ENCODE assay signal across 11 mouse cellular contexts in the genomic region with DNA sequence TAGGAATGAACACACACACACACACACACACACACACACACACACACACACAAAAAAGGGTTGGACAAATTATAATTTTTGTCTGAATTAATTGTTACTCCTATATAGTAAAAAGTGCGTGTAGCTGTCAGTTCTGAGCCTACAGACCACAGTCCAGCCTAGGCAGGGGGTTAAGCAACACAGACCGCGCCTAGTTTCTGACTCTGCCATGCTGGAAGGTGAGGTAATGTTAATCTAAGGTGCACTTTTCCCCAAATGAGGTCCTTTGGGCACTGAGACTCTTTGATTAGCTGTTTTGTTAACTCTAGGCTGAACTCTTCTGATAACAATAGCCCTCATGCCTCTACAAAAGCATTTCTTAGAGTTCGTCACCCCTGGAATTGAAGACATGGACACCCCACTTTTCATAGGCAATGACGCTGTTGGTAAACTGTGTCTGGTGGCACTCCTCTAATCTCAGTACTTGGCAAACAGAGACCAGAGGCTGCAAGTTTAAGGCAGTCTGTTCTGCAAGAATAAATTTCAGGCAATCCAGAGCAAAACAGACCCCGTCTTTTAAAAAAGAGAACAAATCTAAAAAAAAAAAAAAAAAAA. TPM values are rescaled to one million over a fixed set of nuclear protein-coding genes. Genes with fewer than 3 reads are reported as not detected.
DNase-seq lines count a peak whose midpoint lies in the region; ATAC-seq and TF ChIP-seq lines count a peak whose summit lies in the region.
"Had no signal": no experiment of that assay in that cellular context is flagged by ENCODE, and none has a peak within 500 bp of the region (broad histone marks: within the 10 kb centered on the region; RNA-seq: fewer than 3 reads in every experiment).

No protein-coding gene starts in this region.

- no peak for DNase-seq in embryonic facial prominence, embryonic 10.5 days (ENCODE audit: low spot score)
- no peak for DNase-seq in limb, embryonic 10.5 days (ENCODE audit: low spot score)
- no peak for DNase-seq in adrenal gland, postnatal 14 days
- DNase-seq: cerebellum, adult 9-10 months had no signal

- no peak overlapping the region for H3K9ac ChIP-seq in embryonic facial prominence, embryonic 12.5 days
- no peak overlapping the region for H3K9ac ChIP-seq in limb, embryonic 12.5 days (replicated peaks)
- H3K9ac ChIP-seq in intestine, embryonic 15.5 days, result no peak overlapping the region
- H3K9ac ChIP-seq: hindbrain, embryonic 15.5 days; neural tube, embryonic 13.5 days had no signal

- H3K36me3 ChIP-seq in embryonic facial prominence, embryonic 12.5 days, result peaks cover 6% of the 10 kb centered on the region
- peaks cover 14% of the 10 kb centered on the region for H3K36me3 ChIP-seq in embryonic facial prominence, embryonic 10.5 days (replicated peaks)
- H3K36me3 ChIP-seq in limb, embryonic 12.5 days, result peaks cover 14% of the 10 kb centered on the region; the same call in 1 of the 2 replicates
- H3K36me3 ChIP-seq in limb, embryonic 10.5 days, result peaks cover 18% of the 10 kb centered on the region; the same call in 1 of the 2 replicates
- H3K36me3 ChIP-seq in intestine, embryonic 15.5 days, result no peaks in the 10 kb centered on the region
- peaks cover 14% of the 10 kb centered on the region for H3K36me3 ChIP-seq in myocyte (ENCODE audit: control insufficient read depth, insufficient read depth)
- H3K36me3 ChIP-seq: hindbrain, embryonic 15.5 days had no signal

- H3K9me3 ChIP-seq in embryonic facial prominence, embryonic 12.5 days, result no peaks in the 10 kb centered on the region
- no peaks in the 10 kb centered on the region for H3K9me3 ChIP-seq in embryonic facial prominence, embryonic 10.5 days
- no peaks in the 10 kb centered on the region for H3K9me3 ChIP-seq in limb, embryonic 12.5 days
- no peaks in the 10 kb centered on the region for H3K9me3 ChIP-seq in limb, embryonic 10.5 days (replicated peaks)
- H3K9me3 ChIP-seq in intestine, embryonic 15.5 days, result no peaks in the 10 kb centered on the region
- H3K9me3 ChIP-seq: hindbrain, embryonic 15.5 days; neural tube, embryonic 13.5 days had no signal

- H3K4me2 ChIP-seq in embryonic facial prominence, embryonic 12.5 days (replicated peaks), result no peak overlapping the region
- no peak overlapping the region for H3K4me2 ChIP-seq in limb, embryonic 12.5 days
- H3K4me2 ChIP-seq in intestine, embryonic 15.5 days (replicated peaks), result no peak overlapping the region
- H3K4me2 ChIP-seq in myocyte (ENCODE audit: low read depth), result peak overlapping the region; percentile 53
- H3K4me2 ChIP-seq: hindbrain, embryonic 15.5 days; neural tube, embryonic 13.5 days had no signal

- TF ChIP-seq POLR2A in myocyte (IDR thresholded peaks at IDR 0.05; ENCODE audit: insufficient read length, low read depth), result no peak

- peaks cover 8% of the 10 kb centered on the region; the same call in 1 of the 2 replicates for H3K4me1 ChIP-seq in embryonic facial prominence, embryonic 12.5 days
- H3K4me1 ChIP-seq in embryonic facial prominence, embryonic 10.5 days, result peaks cover 6% of the 10 kb centered on the region; the same call in 1 of the 2 replicates
- H3K4me1 ChIP-seq in limb, embryonic 12.5 days (replicated peaks), result peaks cover 7% of the 10 kb centered on the region; the same call in 1 of the 2 replicates
- 0 out of 2 replicates have a peak, but pooled peaks cover 4% of the 10 kb centered on the region for H3K4me1 ChIP-seq in limb, embryonic 10.5 days
- H3K4me1 ChIP-seq in intestine, embryonic 15.5 days (replicated peaks), result peaks cover 12% of the 10 kb centered on the region
- H3K4me1 ChIP-seq: hindbrain, embryonic 15.5 days had no signal

- no peak for ATAC-seq in embryonic facial prominence, embryonic 12.5 days (ENCODE audit: insufficient number of reproducible peaks, insufficient read depth, low FRiP score, low TSS enrichment)
- no peak for ATAC-seq in limb, embryonic 12.5 days (ENCODE audit: insufficient number of reproducible peaks, insufficient read depth, low FRiP score, low TSS enrichment, low read depth)
- ATAC-seq in intestine, embryonic 15.5 days, result no peak
- ATAC-seq in megakaryocyte-erythroid progenitor cell, adult 5-6 weeks (replicated peaks; ENCODE audit: low FRiP score, low TSS enrichment, poor library complexity, severe bottlenecking), result no peak

- no peak overlapping the region for H3K4me3 ChIP-seq in embryonic facial prominence, embryonic 12.5 days
- no peak overlapping the region for H3K4me3 ChIP-seq in embryonic facial prominence, embryonic 10.5 days
- H3K4me3 ChIP-seq in limb, embryonic 12.5 days (replicated peaks), result no peak overlapping the region
- no peak overlapping the region for H3K4me3 ChIP-seq in limb, embryonic 10.5 days
- no peak overlapping the region for H3K4me3 ChIP-seq in intestine, embryonic 15.5 days (replicated peaks)
- no peak overlapping the region for H3K4me3 ChIP-seq in myocyte
- H3K4me3 ChIP-seq: hindbrain, embryonic 15.5 days; neural tube, embryonic 13.5 days had no signal

- 78% methylated on average over 6 of the region's 6 CpGs for WGBS in embryonic facial prominence, embryonic 12.5 days
- WGBS in embryonic facial prominence, embryonic 10.5 days, result 89% methylated on average over 6 of the region's 6 CpGs
- 79% methylated on average over 6 of the region's 6 CpGs for WGBS in limb, embryonic 12.5 days
- WGBS in limb, embryonic 10.5 days, result 92% methylated on average over 6 of the region's 6 CpGs
- 72% methylated on average over 6 of the region's 6 CpGs for WGBS in intestine, embryonic 15.5 days

- no peaks in the 10 kb centered on the region for H3K27me3 ChIP-seq in embryonic facial prominence, embryonic 12.5 days
- H3K27me3 ChIP-seq in embryonic facial prominence, embryonic 10.5 days (replicated peaks; ENCODE audit: low read depth, poor library complexity, severe bottlenecking), result no peaks in the 10 kb centered on the region
- no peaks in the 10 kb centered on the region for H3K27me3 ChIP-seq in limb, embryonic 12.5 days
- no peaks in the 10 kb centered on the region for H3K27me3 ChIP-seq in limb, embryonic 10.5 days (ENCODE audit: low read depth, poor library complexity, severe bottlenecking)
- H3K27me3 ChIP-seq in intestine, embryonic 15.5 days (replicated peaks), result no peaks in the 10 kb centered on the region
- no peaks in the 10 kb centered on the region for H3K27me3 ChIP-seq in myocyte (ENCODE audit: control insufficient read depth, insufficient read depth, insufficient read length)
- H3K27me3 ChIP-seq: hindbrain, embryonic 15.5 days; neural tube, embryonic 13.5 days had no signal

- no peaks in the 10 kb centered on the region for H3K79me2 ChIP-seq in myocyte (ENCODE audit: control insufficient read depth, insufficient read depth)

- H3K27ac ChIP-seq in embryonic facial prominence, embryonic 12.5 days, result peak overlapping the region; percentile 47; the same call in 1 of the 2 replicates
- H3K27ac ChIP-seq in embryonic facial prominence, embryonic 10.5 days (replicated peaks), result no peak overlapping the region
- 0 out of 2 replicates have a peak overlapping the region, but pooled peaks have one; percentile 37 for H3K27ac ChIP-seq in limb, embryonic 12.5 days
- no peak overlapping the region for H3K27ac ChIP-seq in limb, embryonic 10.5 days
- peak overlapping the region; percentile 86 for H3K27ac ChIP-seq in intestine, embryonic 15.5 days
- H3K27ac ChIP-seq: hindbrain, embryonic 15.5 days; neural tube, embryonic 13.5 days had no signal

- no peak overlapping the region for H3ac ChIP-seq in myocyte (ENCODE audit: control insufficient read depth, insufficient read length)

RNA-seq across cellular contexts. Expression of a gene that starts 3.0 kb away (rescaled TPM):
- polyA plus RNA-seq in embryonic facial prominence, embryonic 12.5 days (2016; fragmentation: Nextera tagmentation; extraction: Ambion mirVana), result 29.7 and 31.5 TPM in 2 replicates
- polyA plus RNA-seq in embryonic facial prominence, embryonic 10.5 days (2016; fragmentation: Nextera tagmentation; extraction: Ambion mirVana), result 23.3 and 25.3 TPM in 2 replicates
- polyA plus RNA-seq in limb, embryonic 12.5 days (2016; fragmentation: Nextera tagmentation; extraction: Ambion mirVana), result 23.3 and 26.7 TPM in 2 replicates
- polyA plus RNA-seq in limb, embryonic 10.5 days (2016; fragmentation: Nextera tagmentation; extraction: Ambion mirVana), result 18.9 and 22.6 TPM in 2 replicates
- 22.0 and 26.1 TPM in 2 replicates for polyA plus RNA-seq in intestine, embryonic 15.5 days (2015; fragmentation: Nextera tagmentation; extraction: Ambion mirVana)
- polyA plus RNA-seq in myocyte (2012; fragmentation: generic; extraction: Trizol), result 33.6 TPM
- total RNA-seq in megakaryocyte-erythroid progenitor cell, adult 5-6 weeks (2014; fragmentation: Nextera tagmentation), result 5.9 and 14.7 TPM in 2 replicates
- total RNA-seq in megakaryocyte-erythroid progenitor cell, adult 5-6 weeks (2017), result 1.9 and 3.3 TPM in 2 replicates
- 17.3 and 17.7 TPM in 2 replicates for total RNA-seq in adrenal gland, postnatal 14 days (2021)

RNA-seq across cellular contexts. Expression of a gene that starts 16.8 kb away (rescaled TPM):
- polyA plus RNA-seq in embryonic facial prominence, embryonic 12.5 days (2016; fragmentation: Nextera tagmentation; extraction: Ambion mirVana), result 4.9 and 5.2 TPM in 2 replicates
- 3.2 TPM in 2 replicates for polyA plus RNA-seq in embryonic facial prominence, embryonic 10.5 days (2016; fragmentation: Nextera tagmentation; extraction: Ambion mirVana)
- polyA plus RNA-seq in limb, embryonic 12.5 days (2016; fragmentation: Nextera tagmentation; extraction: Ambion mirVana), result 4.5 and 5.5 TPM in 2 replicates
- polyA plus RNA-seq in limb, embryonic 10.5 days (2016; fragmentation: Nextera tagmentation; extraction: Ambion mirVana), result 1.7 and 3.4 TPM in 2 replicates
- polyA plus RNA-seq in intestine, embryonic 15.5 days (2015; fragmentation: Nextera tagmentation; extraction: Ambion mirVana), result 3.9 and 4.3 TPM in 2 replicates
- 9.4 TPM for polyA plus RNA-seq in myocyte (2012; fragmentation: generic; extraction: Trizol)
- total RNA-seq in megakaryocyte-erythroid progenitor cell, adult 5-6 weeks (2014; fragmentation: Nextera tagmentation), result 3.7 and 4.1 TPM in 2 replicates
- 1.3 and 2.5 TPM in 2 replicates for total RNA-seq in megakaryocyte-erythroid progenitor cell, adult 5-6 weeks (2017)
- total RNA-seq in adrenal gland, postnatal 14 days (2021), result 7.0 and 7.5 TPM in 2 replicates

RNA-seq across cellular contexts. Expression of a gene that starts 17.2 kb away (rescaled TPM):
- polyA plus RNA-seq in embryonic facial prominence, embryonic 12.5 days (2016; fragmentation: Nextera tagmentation; extraction: Ambion mirVana), result 48.8 and 52.3 TPM in 2 replicates
- polyA plus RNA-seq in embryonic facial prominence, embryonic 10.5 days (2016; fragmentation: Nextera tagmentation; extraction: Ambion mirVana), result 50.0 and 52.6 TPM in 2 replicates
- polyA plus RNA-seq in limb, embryonic 12.5 days (2016; fragmentation: Nextera tagmentation; extraction: Ambion mirVana), result 55.4 and 55.5 TPM in 2 replicates
- 40.8 and 47.4 TPM in 2 replicates for polyA plus RNA-seq in limb, embryonic 10.5 days (2016; fragmentation: Nextera tagmentation; extraction: Ambion mirVana)
- 44.6 and 49.8 TPM in 2 replicates for polyA plus RNA-seq in intestine, embryonic 15.5 days (2015; fragmentation: Nextera tagmentation; extraction: Ambion mirVana)
- polyA plus RNA-seq in myocyte (2012; fragmentation: generic; extraction: Trizol), result 58.4 TPM
- total RNA-seq in megakaryocyte-erythroid progenitor cell, adult 5-6 weeks (2014; fragmentation: Nextera tagmentation), result 8.7 and 21.6 TPM in 2 replicates
- 5.4 and 19.0 TPM in 2 replicates for total RNA-seq in megakaryocyte-erythroid progenitor cell, adult 5-6 weeks (2017)
- total RNA-seq in adrenal gland, postnatal 14 days (2021), result 16.1 and 17.8 TPM in 2 replicates

RNA-seq across cellular contexts. Expression of a gene that starts 24.0 kb away (rescaled TPM):
- polyA plus RNA-seq in embryonic facial prominence, embryonic 12.5 days (2016; fragmentation: Nextera tagmentation; extraction: Ambion mirVana), result 12.6 and 14.8 TPM in 2 replicates
- 7.4 and 7.6 TPM in 2 replicates for polyA plus RNA-seq in embryonic facial prominence, embryonic 10.5 days (2016; fragmentation: Nextera tagmentation; extraction: Ambion mirVana)
- 11.8 and 14.9 TPM in 2 replicates for polyA plus RNA-seq in limb, embryonic 12.5 days (2016; fragmentation: Nextera tagmentation; extraction: Ambion mirVana)
- 7.7 and 8.9 TPM in 2 replicates for polyA plus RNA-seq in limb, embryonic 10.5 days (2016; fragmentation: Nextera tagmentation; extraction: Ambion mirVana)
- 12.5 and 12.6 TPM in 2 replicates for polyA plus RNA-seq in intestine, embryonic 15.5 days (2015; fragmentation: Nextera tagmentation; extraction: Ambion mirVana)
- 130 TPM for polyA plus RNA-seq in myocyte (2012; fragmentation: generic; extraction: Trizol)
- total RNA-seq in megakaryocyte-erythroid progenitor cell, adult 5-6 weeks (2014; fragmentation: Nextera tagmentation), result 8.0 and 8.8 TPM in 2 replicates
- total RNA-seq in megakaryocyte-erythroid progenitor cell, adult 5-6 weeks (2017), result 6.8 and 10.8 TPM in 2 replicates
- total RNA-seq in adrenal gland, postnatal 14 days (2021), result 65.6 and 70.4 TPM in 2 replicates

RNA-seq across cellular contexts. Expression of a gene that starts 29.9 kb away (rescaled TPM):
- polyA plus RNA-seq in embryonic facial prominence, embryonic 12.5 days (2016; fragmentation: Nextera tagmentation; extraction: Ambion mirVana), result 16.3 and 18.1 TPM in 2 replicates
- polyA plus RNA-seq in embryonic facial prominence, embryonic 10.5 days (2016; fragmentation: Nextera tagmentation; extraction: Ambion mirVana), result 19.4 and 20.4 TPM in 2 replicates
- 17.2 and 17.9 TPM in 2 replicates for polyA plus RNA-seq in limb, embryonic 12.5 days (2016; fragmentation: Nextera tagmentation; extraction: Ambion mirVana)
- polyA plus RNA-seq in limb, embryonic 10.5 days (2016; fragmentation: Nextera tagmentation; extraction: Ambion mirVana), result 20.4 and 21.5 TPM in 2 replicates
- polyA plus RNA-seq in intestine, embryonic 15.5 days (2015; fragmentation: Nextera tagmentation; extraction: Ambion mirVana), result 22.1 and 25.7 TPM in 2 replicates
- 16.6 TPM for polyA plus RNA-seq in myocyte (2012; fragmentation: generic; extraction: Trizol)
- total RNA-seq in megakaryocyte-erythroid progenitor cell, adult 5-6 weeks (2014; fragmentation: Nextera tagmentation), result 28.8 and 28.9 TPM in 2 replicates
- total RNA-seq in megakaryocyte-erythroid progenitor cell, adult 5-6 weeks (2017), result 16.9 and 24.8 TPM in 2 replicates
- 44.8 and 45.4 TPM in 2 replicates for total RNA-seq in adrenal gland, postnatal 14 days (2021)

Comparison
In these comparisons a context has a peak if more than half of its experiments do, and no peak if none do; other contexts are left out.
1. H3K27ac ChIP-seq: peak in embryonic facial prominence, embryonic 12.5 days (single experiment), limb, embryonic 12.5 days (single experiment) and intestine, embryonic 15.5 days (single experiment); none in embryonic facial prominence, embryonic 10.5 days (single experiment) and limb, embryonic 10.5 days (single experiment).